Mouse (Mus musculus): ENCODE results near the gene Fgfr2. TPM values are rescaled to one million over a fixed set of nuclear protein-coding genes. Genes with fewer than 3 reads are reported as not detected.
"Not testable (repeated sequence)": the region's sequence is repeated elsewhere in the genome, so short reads cannot be mapped to it uniquely, and the experiment has no call there.

Gene Fgfr2
- polyA plus RNA-seq, 1 experiment: 0.17 TPM

- Histone ChIP-seq H3K36me3 (ENCODE audit: control insufficient read depth, insufficient read depth) (no peaks in the 10 kb centered on the region), H3K27me3 (ENCODE audit: control insufficient read depth, insufficient read depth, insufficient read length) (peaks cover 14% of the 10 kb centered on the region), H3ac (ENCODE audit: control insufficient read depth, insufficient read length) (no peak overlapping the region), H3K4me3 (no peak overlapping the region), H3K4me2 (ENCODE audit: low read depth) (no peak overlapping the region), H3K79me2 (ENCODE audit: control insufficient read depth, insufficient read depth) (no peaks in the 10 kb centered on the region)
- TF ChIP-seq SRF (IDR thresholded peaks at IDR 0.05; ENCODE audit: control insufficient read depth, insufficient read length, low read depth): no peak
- no peak for TF ChIP-seq USF1 (IDR thresholded peaks at IDR 0.05; ENCODE audit: low read depth)
- TF ChIP-seq MAX (IDR thresholded peaks at IDR 0.05; ENCODE audit: low read depth): no peak
- TF ChIP-seq MYOD1 (IDR thresholded peaks at IDR 0.05; ENCODE audit: control insufficient read depth in 1 of 3, insufficient read length in 2 of 3, low read depth in 2 of 3): no peak
- TF ChIP-seq REST (IDR thresholded peaks at IDR 0.05; ENCODE audit: insufficient read depth, insufficient read length): no peak
- no peak for TF ChIP-seq POLR2A (IDR thresholded peaks at IDR 0.05; ENCODE audit: insufficient read length, low read depth)
- no peak for TF ChIP-seq MYOG (IDR thresholded peaks at IDR 0.05; ENCODE audit: control insufficient read depth in 1 of 3, insufficient read depth in 1 of 3, insufficient read length in 2 of 3, low read depth in 2 of 3)
- no peak for TF ChIP-seq CEBPB (IDR thresholded peaks at IDR 0.05; ENCODE audit: insufficient read depth, poor library complexity, severe bottlenecking)
- TF ChIP-seq TCF12 (IDR thresholded peaks at IDR 0.05; ENCODE audit: insufficient read depth, poor library complexity, severe bottlenecking): no peak
- no peak for TF ChIP-seq POLR2AphosphoS2 (IDR thresholded peaks at IDR 0.05; ENCODE audit: insufficient read length, low read depth)
- TF ChIP-seq TCF3 (IDR thresholded peaks at IDR 0.05; ENCODE audit: insufficient read length, low read depth): no peak
These were observed 2080.5 kb downstream of the Fgfr2 start for GRCm38 (mm10) chr7:131042657-131043056.

GRCm38 (mm10) chr7:131040760-131041159, 2082.4 kb downstream of the Fgfr2 start:
- peak; percentile 18 for TF ChIP-seq TCF12 (IDR thresholded peaks at IDR 0.05; ENCODE audit: insufficient read depth, poor library complexity, severe bottlenecking)
- TF ChIP-seq TCF3 (IDR thresholded peaks at IDR 0.05; ENCODE audit: insufficient read length, low read depth): peak; percentile 64
- peak; percentile 65 to 80 (median 77) for TF ChIP-seq MYOG (IDR thresholded peaks at IDR 0.05; ENCODE audit: control insufficient read depth in 1 of 3, insufficient read depth in 1 of 3, insufficient read length in 2 of 3, low read depth in 2 of 3)
- peak in 2 of 3 experiments; percentile 68 to 69 for TF ChIP-seq MYOD1 (IDR thresholded peaks at IDR 0.05; ENCODE audit: control insufficient read depth in 1 of 3, insufficient read length in 2 of 3, low read depth in 2 of 3)
- H3K4me2 ChIP-seq (ENCODE audit: low read depth); H3K4me3 ChIP-seq; H3K79me2 ChIP-seq (ENCODE audit: control insufficient read depth, insufficient read depth); H3ac ChIP-seq (ENCODE audit: control insufficient read depth, insufficient read length); H3K36me3 ChIP-seq (ENCODE audit: control insufficient read depth, insufficient read depth): not testable (repeated sequence)
- H3K27me3 ChIP-seq (ENCODE audit: control insufficient read depth, insufficient read depth, insufficient read length): peaks cover 12% of the 10 kb centered on the region

GRCm38 (mm10) chr7:131037083-131037482, 2086.1 kb downstream of the Fgfr2 start:
- TF ChIP-seq MAX (IDR thresholded peaks at IDR 0.05; ENCODE audit: low read depth) (no peak), MYOG (IDR thresholded peaks at IDR 0.05; ENCODE audit: control insufficient read depth in 1 of 3, insufficient read depth in 1 of 3, insufficient read length in 2 of 3, low read depth in 2 of 3) (no peak), USF1 (IDR thresholded peaks at IDR 0.05; ENCODE audit: low read depth) (no peak), POLR2A (IDR thresholded peaks at IDR 0.05; ENCODE audit: insufficient read length, low read depth) (no peak), E2F4 (IDR thresholded peaks at IDR 0.05; ENCODE audit: insufficient read depth) (no peak), SRF (IDR thresholded peaks at IDR 0.05; ENCODE audit: control insufficient read depth, insufficient read length, low read depth) (no peak), REST (IDR thresholded peaks at IDR 0.05; ENCODE audit: insufficient read depth, insufficient read length) (no peak), POLR2AphosphoS2 (IDR thresholded peaks at IDR 0.05; ENCODE audit: insufficient read length, low read depth) (no peak), TCF12 (IDR thresholded peaks at IDR 0.05; ENCODE audit: insufficient read depth, poor library complexity, severe bottlenecking) (no peak), MYOD1 (IDR thresholded peaks at IDR 0.05; ENCODE audit: control insufficient read depth in 1 of 3, insufficient read length in 2 of 3, low read depth in 2 of 3) (no peak), TCF3 (IDR thresholded peaks at IDR 0.05; ENCODE audit: insufficient read length, low read depth) (no peak)
- Histone ChIP-seq H3ac (ENCODE audit: control insufficient read depth, insufficient read length) (no peak overlapping the region), H3K79me2 (ENCODE audit: control insufficient read depth, insufficient read depth) (no peaks in the 10 kb centered on the region), H3K27me3 (ENCODE audit: control insufficient read depth, insufficient read depth, insufficient read length) (peaks cover 18% of the 10 kb centered on the region), H3K36me3 (ENCODE audit: control insufficient read depth, insufficient read depth) (no peaks in the 10 kb centered on the region), H3K4me3 (no peak overlapping the region), H3K4me2 (ENCODE audit: low read depth) (no peak overlapping the region)

- H3ac ChIP-seq (ENCODE audit: control insufficient read depth, insufficient read length): no peak overlapping the region
- H3K4me2 ChIP-seq (ENCODE audit: low read depth): no peak overlapping the region
- TF ChIP-seq REST (IDR thresholded peaks at IDR 0.05; ENCODE audit: insufficient read depth, insufficient read length): no peak
- no peak for TF ChIP-seq MYOG (IDR thresholded peaks at IDR 0.05; ENCODE audit: control insufficient read depth in 1 of 3, insufficient read depth in 1 of 3, insufficient read length in 2 of 3, low read depth in 2 of 3)
- no peak for TF ChIP-seq E2F4 (IDR thresholded peaks at IDR 0.05; ENCODE audit: insufficient read depth)
- no peak for TF ChIP-seq MAX (IDR thresholded peaks at IDR 0.05; ENCODE audit: low read depth)
- no peak for TF ChIP-seq USF1 (IDR thresholded peaks at IDR 0.05; ENCODE audit: low read depth)
- TF ChIP-seq POLR2A (IDR thresholded peaks at IDR 0.05; ENCODE audit: insufficient read length, low read depth): no peak
- no peak for TF ChIP-seq POLR2AphosphoS2 (IDR thresholded peaks at IDR 0.05; ENCODE audit: insufficient read length, low read depth)
- H3K36me3 ChIP-seq (ENCODE audit: control insufficient read depth, insufficient read depth): no peaks in the 10 kb centered on the region
- no peaks in the 10 kb centered on the region for H3K79me2 ChIP-seq (ENCODE audit: control insufficient read depth, insufficient read depth)
- peaks cover 22% of the 10 kb centered on the region for H3K27me3 ChIP-seq (ENCODE audit: control insufficient read depth, insufficient read depth, insufficient read length)
- H3K4me3 ChIP-seq: no peak overlapping the region
These were observed 2086.8 kb downstream of the Fgfr2 start for GRCm38 (mm10) chr7:131036396-131036795.

GRCm38 (mm10) chr7:131031755-131032154, 2091.4 kb downstream of the Fgfr2 start, which contains the start of gene Dmbt1:
TSS of gene Dmbt1 (plus strand) at chr7:131032053.
- Histone ChIP-seq H3K4me2 (ENCODE audit: low read depth) (no peak within 1 kb of the TSS), H3K4me3 (no peak within 1 kb of the TSS), H3K79me2 (ENCODE audit: control insufficient read depth, insufficient read depth) (no peaks in the 10 kb centered on the region), H3ac (ENCODE audit: control insufficient read depth, insufficient read length) (no peak within 1 kb of the TSS), H3K27me3 (ENCODE audit: control insufficient read depth, insufficient read depth, insufficient read length) (peaks cover 34% of the 10 kb centered on the region), H3K36me3 (ENCODE audit: control insufficient read depth, insufficient read depth) (no peaks in the 10 kb centered on the region)
- TF ChIP-seq MAX (IDR thresholded peaks at IDR 0.05; ENCODE audit: low read depth): no peak
- no peak for TF ChIP-seq MYOD1 (IDR thresholded peaks at IDR 0.05; ENCODE audit: control insufficient read depth in 1 of 3, insufficient read length in 2 of 3, low read depth in 2 of 3)
- no peak for TF ChIP-seq TCF12 (IDR thresholded peaks at IDR 0.05; ENCODE audit: insufficient read depth, poor library complexity, severe bottlenecking)
- no peak for TF ChIP-seq TCF3 (IDR thresholded peaks at IDR 0.05; ENCODE audit: insufficient read length, low read depth)
- TF ChIP-seq POLR2A (IDR thresholded peaks at IDR 0.05; ENCODE audit: insufficient read length, low read depth): no peak
- no peak for TF ChIP-seq REST (IDR thresholded peaks at IDR 0.05; ENCODE audit: insufficient read depth, insufficient read length)
- TF ChIP-seq E2F4 (IDR thresholded peaks at IDR 0.05; ENCODE audit: insufficient read depth): no peak
- TF ChIP-seq CEBPB (IDR thresholded peaks at IDR 0.05; ENCODE audit: insufficient read depth, poor library complexity, severe bottlenecking): no peak
- TF ChIP-seq POLR2AphosphoS2 (IDR thresholded peaks at IDR 0.05; ENCODE audit: insufficient read length, low read depth): no peak
- no peak for TF ChIP-seq USF1 (IDR thresholded peaks at IDR 0.05; ENCODE audit: low read depth)
- TF ChIP-seq MYOG (IDR thresholded peaks at IDR 0.05; ENCODE audit: control insufficient read depth in 1 of 3, insufficient read depth in 1 of 3, insufficient read length in 2 of 3, low read depth in 2 of 3): no peak
- TF ChIP-seq SRF (IDR thresholded peaks at IDR 0.05; ENCODE audit: control insufficient read depth, insufficient read length, low read depth): no peak
